Mouse (Mus musculus) granulocyte monocyte progenitor cell, adult 5-6 weeks (primary cell): Measurements from ENCODE around the gene Gm7030. TPM values are rescaled to one million over a fixed set of nuclear protein-coding genes. Genes with fewer than 3 reads are reported as not detected.
A peak's percentile ranks its signal among the peaks of the same experiment; 100 is the strongest.
"Not testable (repeated sequence)": the region's sequence is repeated elsewhere in the genome, so short reads cannot be mapped to it uniquely, and the experiment has no call there.

Source experiments
- ATAC-seq: replicated peaks from 2 replicates; pipeline ENCODE4 v1.8.0; 2016; ENCODE audit warnings: mild to moderate bottlenecking, moderate TSS enrichment, inconsistent platforms; ENCODE audit not compliant: poor library complexity, severe bottlenecking
- total RNA-seq, 2 experiments: library from RNA; stranded (forward) in 1 of 2; stranded (reverse) in 1 of 2; fragments of 200-712, 200-1000 nt in 1 of 2; fragments of >200 nt in 1 of 2; fragmentation: Nextera tagmentation in 1 of 2; gene quantifications; 2 replicates each; pipeline ENCODE4 v1.2.3; 2014 to 2017

Gm7030 gene
- total RNA-seq, 2 experiments from 2014 or later: not detected

GRCm38 (mm10) chr17:36083266-36083869, 45.9 kb downstream of the Gm7030 start:
- peak; percentile 82 for ATAC-seq

DNA sequence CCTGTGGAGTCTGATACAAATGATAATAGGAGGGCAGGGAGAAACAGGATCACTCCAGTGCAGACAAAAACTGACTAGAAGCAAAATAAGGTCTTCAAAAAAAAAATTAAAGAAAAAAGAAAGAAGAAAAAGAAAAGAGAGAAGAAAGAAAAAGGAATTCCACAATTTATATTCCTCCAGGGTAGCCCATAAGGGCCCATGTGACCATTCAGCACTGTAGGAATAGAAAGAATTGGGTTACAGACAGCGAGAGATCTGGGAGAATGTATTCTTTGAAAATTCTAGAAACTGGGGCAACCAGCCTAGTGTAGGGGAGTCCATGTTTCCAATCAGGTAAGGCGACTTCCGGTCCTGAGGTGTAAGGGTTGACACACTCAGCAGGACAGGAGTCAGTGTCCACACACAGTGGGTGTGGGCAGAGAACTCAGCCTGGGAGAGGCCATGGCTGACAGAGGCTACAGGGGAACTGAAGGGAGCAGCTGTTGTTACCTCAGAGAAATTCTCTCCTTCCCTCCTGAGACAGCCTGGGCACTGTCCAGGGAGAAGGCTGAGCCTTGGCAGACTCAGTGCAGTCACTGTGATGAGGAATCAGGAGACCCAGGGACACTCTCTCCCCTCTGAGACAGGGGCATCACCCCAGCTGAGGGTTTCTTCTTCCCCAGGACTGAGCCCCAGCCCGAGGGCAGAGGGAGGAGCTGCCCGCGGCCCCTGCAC, 46.5 kb downstream of the Gm7030 start:
- not testable (repeated sequence) for ATAC-seq

DNA sequence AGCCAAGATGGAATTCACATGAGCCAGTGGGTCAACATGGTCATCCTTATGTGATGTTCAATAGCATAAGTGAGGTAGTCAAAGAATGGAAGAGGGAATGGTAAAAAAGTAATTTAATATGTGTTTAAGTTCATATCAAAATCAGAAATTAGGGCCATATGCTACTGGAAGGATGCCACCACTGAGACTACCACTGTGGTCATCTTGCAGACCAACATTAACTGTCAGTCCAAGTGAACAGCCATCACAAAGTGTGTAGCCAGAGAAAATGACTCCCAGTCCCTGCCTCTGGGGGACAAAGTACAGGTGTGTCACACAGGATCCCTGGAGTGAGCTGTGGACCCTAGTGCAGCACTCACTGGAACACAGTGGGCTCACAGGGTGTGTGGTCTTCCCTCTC, 47.3 kb downstream of the Gm7030 start:
- ATAC-seq: not testable (repeated sequence)

GRCm38 (mm10) chr17:36060829-36061228, 68.4 kb downstream of the Gm7030 start:
- ATAC-seq: peak; percentile 64

Other genes with a start within 250 kb of the Gm7030 start
- 79.2 and 111 TPM in 2 replicates for gene Dhx16, start 249.6 kb downstream of the Gm7030 start, total RNA-seq (2014; fragmentation: Nextera tagmentation)
- 44.3 and 57.8 TPM in 2 replicates for gene Dhx16, start 249.6 kb downstream of the Gm7030 start, total RNA-seq (2017)
- 97.8 and 112 TPM in 2 replicates for gene 2310061I04Rik, start 232.0 kb downstream of the Gm7030 start, total RNA-seq (2014; fragmentation: Nextera tagmentation)
- 6.2 and 8.4 TPM in 2 replicates for gene 2310061I04Rik, start 232.0 kb downstream of the Gm7030 start, total RNA-seq (2017)
- gene Atat1, start 219.3 kb downstream of the Gm7030 start, total RNA-seq (2014; fragmentation: Nextera tagmentation): 17.8 and 25.6 TPM in 2 replicates
- 5.4 and 8.0 TPM in 2 replicates for gene Atat1, start 219.3 kb downstream of the Gm7030 start, total RNA-seq (2017)
- gene Mrps18b, start 213.0 kb downstream of the Gm7030 start, total RNA-seq (2014; fragmentation: Nextera tagmentation): 100 and 151 TPM in 2 replicates
- gene Mrps18b, start 213.0 kb downstream of the Gm7030 start, total RNA-seq (2017): 62.6 and 72.8 TPM in 2 replicates
- 78.2 and 83.9 TPM in 2 replicates for gene Ppp1r10, start 213.0 kb downstream of the Gm7030 start, total RNA-seq (2014; fragmentation: Nextera tagmentation)
- gene Ppp1r10, start 213.0 kb downstream of the Gm7030 start, total RNA-seq (2017): 79.2 and 87.5 TPM in 2 replicates
- 74.4 and 92.3 TPM in 2 replicates for gene Abcf1, start 159.7 kb downstream of the Gm7030 start, total RNA-seq (2014; fragmentation: Nextera tagmentation)
- gene Abcf1, start 159.7 kb downstream of the Gm7030 start, total RNA-seq (2017): 165 and 231 TPM in 2 replicates
- 21.5 and 21.7 TPM in 2 replicates for gene Gnl1, start 149.6 kb downstream of the Gm7030 start, total RNA-seq (2014; fragmentation: Nextera tagmentation)
- 18.3 and 20.9 TPM in 2 replicates for gene Gnl1, start 149.6 kb downstream of the Gm7030 start, total RNA-seq (2017)
- gene Prr3, start 149.2 kb downstream of the Gm7030 start, total RNA-seq (2014; fragmentation: Nextera tagmentation): 38.2 and 59.1 TPM in 2 replicates
- gene Prr3, start 149.2 kb downstream of the Gm7030 start, total RNA-seq (2017): 15.0 and 16.4 TPM in 2 replicates
- gene H2-T24, start 108.9 kb downstream of the Gm7030 start, total RNA-seq (2014; fragmentation: Nextera tagmentation): 2.1 and 4.6 TPM in 2 replicates
- gene H2-T24, start 108.9 kb downstream of the Gm7030 start, total RNA-seq (2017): 7.8 and 8.8 TPM in 2 replicates
- 49.1 and 55.7 TPM in 2 replicates for gene H2-T23, start 96.6 kb downstream of the Gm7030 start, total RNA-seq (2014; fragmentation: Nextera tagmentation)
- 48.6 and 62.5 TPM in 2 replicates for gene H2-T23, start 96.6 kb downstream of the Gm7030 start, total RNA-seq (2017)
- gene H2-T22, start 86.7 kb downstream of the Gm7030 start, total RNA-seq (2014; fragmentation: Nextera tagmentation): 34.5 and 35.7 TPM in 2 replicates
- gene H2-T22, start 86.7 kb downstream of the Gm7030 start, total RNA-seq (2017): 39.2 and 39.4 TPM in 2 replicates
- gene Gm6034, start 86.5 kb downstream of the Gm7030 start, total RNA-seq (2014; fragmentation: Nextera tagmentation): not detected in 2 replicates
- gene Gm6034, start 86.5 kb downstream of the Gm7030 start, total RNA-seq (2017): not detected in 2 replicates
- gene Gm11127, start 71.1 kb downstream of the Gm7030 start, total RNA-seq (2014; fragmentation: Nextera tagmentation): not detected in 2 replicates
- not detected in 2 replicates for gene Gm11127, start 71.1 kb downstream of the Gm7030 start, total RNA-seq (2017)
- gene Gm19684, start 7.7 kb downstream of the Gm7030 start, total RNA-seq (2014; fragmentation: Nextera tagmentation): 0.58 TPM in 1 of 2 replicates, not detected in the other
- not detected in 2 replicates for gene Gm19684, start 7.7 kb downstream of the Gm7030 start, total RNA-seq (2017)
- gene Gm8909, start 39.1 kb upstream of the Gm7030 start, total RNA-seq (2014; fragmentation: Nextera tagmentation): not detected in 2 replicates
- gene Gm8909, start 39.1 kb upstream of the Gm7030 start, total RNA-seq (2017): not detected in 2 replicates
- not detected in 2 replicates for gene H2-T3, start 60.9 kb upstream of the Gm7030 start, total RNA-seq (2014; fragmentation: Nextera tagmentation)
- gene H2-T3, start 60.9 kb upstream of the Gm7030 start, total RNA-seq (2017): not detected in 2 replicates
- 54.4 and 61.3 TPM in 2 replicates for gene Rpp21, start 128.6 kb upstream of the Gm7030 start, total RNA-seq (2014; fragmentation: Nextera tagmentation)
- gene Rpp21, start 128.6 kb upstream of the Gm7030 start, total RNA-seq (2017): 25.9 and 30.1 TPM in 2 replicates
- 18.4 and 23.3 TPM in 2 replicates for gene Trim39, start 142.8 kb upstream of the Gm7030 start, total RNA-seq (2014; fragmentation: Nextera tagmentation)
- 14.0 and 16.2 TPM in 2 replicates for gene Trim39, start 142.8 kb upstream of the Gm7030 start, total RNA-seq (2017)
- not detected in 2 replicates for gene H2-M10.2, start 157.1 kb upstream of the Gm7030 start, total RNA-seq (2014; fragmentation: Nextera tagmentation)
- gene H2-M10.2, start 157.1 kb upstream of the Gm7030 start, total RNA-seq (2017): not detected in 2 replicates
- gene H2-M10.1, start 196.7 kb upstream of the Gm7030 start, total RNA-seq (2014; fragmentation: Nextera tagmentation): not detected in 2 replicates
- not detected in 2 replicates for gene H2-M10.1, start 196.7 kb upstream of the Gm7030 start, total RNA-seq (2017)
- gene H2-M10.3, start 239.0 kb upstream of the Gm7030 start, total RNA-seq (2014; fragmentation: Nextera tagmentation): not detected in 2 replicates
- gene H2-M10.3, start 239.0 kb upstream of the Gm7030 start, total RNA-seq (2017): not detected in 2 replicates